Mouse (Mus musculus) kidney, adult 2 months (tissue): ENCODE measurements around the gene Trip6.

Experiments used
- CTCF ChIP-seq: fragments of 200-500 bp; conservative IDR thresholded peaks from 2 replicates; pipeline ENCODE4 v1.5.1; 2011; ENCODE audit warnings: low read depth, mild to moderate bottlenecking, control low read depth, low read length, moderate library complexity, mixed read lengths; ENCODE audit not compliant: insufficient read depth, insufficient read length
- POLR2A ChIP-seq: fragments of 200-500 bp; IDR thresholded peaks from one replicate; pipeline ENCODE4 v1.6.1; 2011; ENCODE audit warnings: low read depth, low read length, control low read depth

DNA sequence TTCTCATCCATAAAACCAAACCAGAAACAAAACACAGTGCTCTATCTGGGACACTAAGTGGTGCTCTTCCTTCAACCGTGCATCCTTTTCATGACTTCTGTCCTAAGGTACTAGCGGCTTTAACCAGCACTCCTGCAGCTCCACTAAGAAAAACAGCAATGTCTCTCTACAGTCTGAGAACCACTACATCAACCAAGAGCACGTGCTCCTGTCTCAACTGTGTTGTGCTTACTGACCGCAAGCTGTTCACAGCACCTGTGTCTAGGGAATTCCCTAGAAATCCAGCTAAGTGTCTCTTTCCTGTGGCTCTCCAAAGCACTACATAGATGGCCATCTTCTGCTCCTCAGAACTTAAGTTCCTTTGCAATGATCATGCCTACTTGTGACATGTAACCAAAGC is 9.4 kb downstream of the Trip6 start:
- TF ChIP-seq CTCF (no peak), POLR2A (no peak)
